Mouse (Mus musculus): ENCODE results near the gene Gm6592. TPM values are rescaled to one million over a fixed set of nuclear protein-coding genes. Genes with fewer than 3 reads are reported as not detected.
"Not testable (repeated sequence)": the region's sequence is repeated elsewhere in the genome, so short reads cannot be mapped to it uniquely, and the experiment has no call there.

The Gm6592 gene
- polyA plus RNA-seq (2016; fragmentation: Nextera tagmentation; extraction: Ambion mirVana): not detected in 2 replicates

GRCm38 (mm10) chrX:8843694-8844093 lies at the start of gene Gm6592:
Gene Gm6592 (plus strand): TSS chrX:8843994.
- Histone ChIP-seq H3K27me3 (replicated peaks; ENCODE audit: low read depth, poor library complexity, severe bottlenecking) (no peaks in the 10 kb centered on the region), H3K4me3 (no peak within 1 kb of the TSS), H3K36me3 (replicated peaks) (no peaks in the 10 kb centered on the region), H3K27ac (replicated peaks) (no peak within 1 kb of the TSS), H3K4me1 (no peaks in the 10 kb centered on the region), H3K9me3 (0 out of 2 replicates have a peak, but pooled peaks cover 9% of the 10 kb centered on the region)
- 70% methylated on average over 1 of the region's 1 CpGs for WGBS
- DNase-seq (ENCODE audit: low spot score): no peak

DNA sequence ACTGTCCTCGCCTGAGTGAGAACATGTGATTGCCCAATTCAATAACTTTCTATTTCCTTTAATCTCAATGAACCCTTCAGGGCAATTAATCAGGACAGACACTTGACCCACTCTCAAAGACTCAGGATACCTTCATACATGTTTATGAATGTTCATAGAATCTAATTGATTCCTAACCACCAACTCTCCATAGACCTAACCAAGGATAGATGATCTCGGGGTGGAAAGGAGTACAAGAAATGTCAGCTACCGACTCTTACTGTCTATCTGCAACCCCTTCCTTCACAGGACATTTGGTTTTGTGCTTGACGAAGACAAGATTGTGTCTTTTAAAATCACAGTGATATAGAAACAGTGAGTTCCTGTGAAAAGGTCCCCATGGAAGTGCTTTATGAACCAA lies 40.4 kb upstream of the Gm6592 start, which contains the start of gene Ssxb5:
TSS of gene Ssxb5 (plus strand) at position 301 of the 400 bp plus-strand sequence.
- not testable (repeated sequence) for H3K36me3 ChIP-seq (replicated peaks); H3K4me3 ChIP-seq; DNase-seq (ENCODE audit: low spot score); H3K27me3 ChIP-seq (replicated peaks; ENCODE audit: low read depth, poor library complexity, severe bottlenecking); H3K27ac ChIP-seq (replicated peaks); H3K4me1 ChIP-seq
- H3K9me3 ChIP-seq: peaks cover 11% of the 10 kb centered on the region
- 83% methylated on average over 4 of the region's 4 CpGs for WGBS

DNA sequence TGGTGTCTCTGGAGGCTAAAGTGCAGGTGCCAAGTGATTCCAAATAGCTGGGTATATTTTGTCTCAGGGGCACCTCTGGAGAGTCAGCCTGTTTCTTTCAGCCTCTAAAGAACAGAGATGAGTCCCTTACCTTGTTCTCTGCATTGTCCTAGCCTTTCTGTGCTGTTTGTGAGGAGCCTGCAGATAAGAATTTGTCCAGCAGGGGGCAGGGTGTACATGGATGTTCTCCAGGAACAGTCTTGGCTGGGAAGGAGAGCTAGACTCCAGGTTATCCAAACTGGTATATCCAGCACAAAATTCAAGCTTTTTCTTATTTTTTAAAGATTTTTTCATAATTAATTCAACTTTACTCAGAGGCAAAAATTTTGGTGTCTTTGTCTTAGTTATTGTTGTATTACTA lies 11.8 kb upstream of the Gm6592 start:
- no peak overlapping the region for H3K27ac ChIP-seq (replicated peaks)
- no peak overlapping the region for H3K4me3 ChIP-seq
- no peaks in the 10 kb centered on the region for H3K4me1 ChIP-seq
- H3K9me3 ChIP-seq: no peaks in the 10 kb centered on the region
- no peaks in the 10 kb centered on the region for H3K36me3 ChIP-seq (replicated peaks)
- H3K27me3 ChIP-seq (replicated peaks; ENCODE audit: low read depth, poor library complexity, severe bottlenecking): no peaks in the 10 kb centered on the region
- DNase-seq (ENCODE audit: low spot score): peak; percentile 27

- no peaks in the 10 kb centered on the region for H3K36me3 ChIP-seq (replicated peaks)
- H3K27me3 ChIP-seq (replicated peaks; ENCODE audit: low read depth, poor library complexity, severe bottlenecking): no peaks in the 10 kb centered on the region
- 90% methylated on average over 10 of the region's 10 CpGs for WGBS
- H3K9me3 ChIP-seq: 0 out of 2 replicates have a peak, but pooled peaks cover 7% of the 10 kb centered on the region
- H3K4me1 ChIP-seq: no peaks in the 10 kb centered on the region
- no peak overlapping the region for H3K27ac ChIP-seq (replicated peaks)
- no peak for DNase-seq (ENCODE audit: low spot score)
- no peak overlapping the region for H3K4me3 ChIP-seq
Observed at GRCm38 (mm10) chrX:8852486-8852885, 8.7 kb downstream of the Gm6592 start.

- not testable (repeated sequence) for H3K36me3 ChIP-seq (replicated peaks); H3K4me3 ChIP-seq; H3K27ac ChIP-seq (replicated peaks); H3K27me3 ChIP-seq (replicated peaks; ENCODE audit: low read depth, poor library complexity, severe bottlenecking); H3K9me3 ChIP-seq; H3K4me1 ChIP-seq
- WGBS: 2% methylated on average over 3 of the region's 3 CpGs
- peak; percentile 68 for DNase-seq (ENCODE audit: low spot score)
Observed at GRCm38 (mm10) chrX:8864331-8864730, 20.5 kb downstream of the Gm6592 start.

- not testable (repeated sequence) for H3K27me3 ChIP-seq (replicated peaks; ENCODE audit: low read depth, poor library complexity, severe bottlenecking); DNase-seq (ENCODE audit: low spot score); H3K27ac ChIP-seq (replicated peaks); H3K4me1 ChIP-seq; H3K4me3 ChIP-seq; H3K36me3 ChIP-seq (replicated peaks)
- WGBS: 89% methylated on average over 4 of the region's 4 CpGs
- peaks cover 12% of the 10 kb centered on the region; the same call in 1 of the 2 replicates for H3K9me3 ChIP-seq
Observed at GRCm38 (mm10) chrX:8873953-8874352, 30.2 kb downstream of the Gm6592 start, which contains the start of gene Gm5751. Gene Gm5751 (plus strand): TSS chrX:8874253.

DNA sequence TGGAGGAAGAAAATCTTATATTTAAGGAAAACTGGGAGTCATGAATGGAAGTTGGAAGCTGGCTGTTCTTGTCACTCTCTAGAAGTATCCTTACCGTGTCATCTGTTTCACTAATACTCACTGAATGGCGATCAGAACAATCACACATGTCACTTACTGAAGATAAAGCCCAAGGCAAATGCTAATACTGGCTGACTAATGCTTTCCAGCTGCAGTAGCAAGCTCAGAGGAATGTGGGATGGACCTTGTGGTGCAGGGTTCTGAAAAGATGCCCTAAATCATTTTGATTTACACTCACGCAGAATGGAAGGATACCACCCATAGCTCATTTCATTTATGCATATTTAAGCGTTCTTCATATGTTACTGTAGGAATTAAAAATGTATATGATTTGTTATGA lies 40.5 kb downstream of the Gm6592 start:
- Histone ChIP-seq H3K4me3 (no peak overlapping the region), H3K36me3 (replicated peaks) (no peaks in the 10 kb centered on the region; the same call in 1 of the 2 replicates)

GRCm38 (mm10) chrX:8891975-8892342 lies 48.2 kb downstream of the Gm6592 start:
- H3K9me3 ChIP-seq: 0 out of 2 replicates have a peak, but pooled peaks cover 14% of the 10 kb centered on the region
- 51% methylated on average over 3 of the region's 9 CpGs for WGBS
- no peaks in the 10 kb centered on the region for H3K27me3 ChIP-seq (replicated peaks; ENCODE audit: low read depth, poor library complexity, severe bottlenecking)
- no peaks in the 10 kb centered on the region; the same call in 1 of the 2 replicates for H3K36me3 ChIP-seq (replicated peaks)
- H3K27ac ChIP-seq (replicated peaks): peak overlapping the region; percentile 85
- H3K4me1 ChIP-seq: no peaks in the 10 kb centered on the region
- no peak for DNase-seq (ENCODE audit: low spot score)
- H3K4me3 ChIP-seq: peak overlapping the region; percentile 65

More for the DNA sequence above, 40.5 kb downstream of the Gm6592 start:
- Histone ChIP-seq H3K27me3 (replicated peaks; ENCODE audit: low read depth, poor library complexity, severe bottlenecking) (no peaks in the 10 kb centered on the region), H3K9me3 (no peaks in the 10 kb centered on the region), H3K4me1 (no peaks in the 10 kb centered on the region), H3K27ac (replicated peaks) (no peak overlapping the region)
- WGBS: 69% methylated on average over 4 of the region's 4 CpGs
- DNase-seq (ENCODE audit: low spot score): no peak

DNA sequence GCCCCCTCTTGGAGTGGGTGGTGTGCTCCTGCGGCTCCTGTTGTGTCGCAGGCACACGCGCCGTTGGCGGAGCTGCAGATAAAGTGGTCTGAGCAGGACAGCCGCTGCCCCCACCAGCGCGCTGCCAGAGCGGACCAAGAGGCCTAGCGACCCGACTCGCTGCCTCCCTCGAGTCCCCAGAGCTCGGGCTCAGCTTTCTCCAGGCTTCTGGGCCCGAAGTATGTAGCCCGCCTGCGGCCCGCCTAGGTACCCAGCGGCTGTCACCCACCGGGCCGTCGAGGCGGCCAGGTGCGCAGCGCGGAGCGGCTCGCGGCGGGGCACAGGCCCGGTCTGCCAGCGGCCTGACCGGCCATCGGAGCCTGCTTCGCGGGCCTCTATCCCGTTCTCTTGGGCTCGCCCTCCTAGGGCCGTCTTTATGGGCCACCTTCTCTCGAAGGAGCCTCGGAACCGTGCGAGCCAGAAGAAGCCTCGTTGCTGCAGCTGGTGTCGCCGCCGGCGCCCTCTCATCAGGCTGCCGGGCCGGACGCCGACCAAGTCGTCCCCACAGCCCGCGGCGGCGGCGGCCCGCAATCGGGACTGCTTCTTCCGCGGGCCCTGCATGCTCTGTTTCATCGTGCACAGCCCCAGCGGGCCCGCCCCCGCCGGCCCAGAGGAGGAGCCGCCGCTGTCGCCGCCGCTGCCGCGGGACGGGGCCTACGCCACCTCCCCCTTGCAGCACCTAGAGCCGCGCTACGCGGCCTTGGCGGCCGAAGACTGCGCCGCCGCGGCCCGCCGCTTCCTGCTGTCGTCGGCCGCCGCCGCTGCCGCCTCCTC lies 48.8 kb downstream of the Gm6592 start, which contains the start of gene B630019K06Rik:
TSS of gene B630019K06Rik (plus strand) at position 40 of the 813 bp plus-strand sequence.
- Histone ChIP-seq H3K27ac (replicated peaks) (peak within 1 kb of the TSS; percentile 85), H3K4me1 (no peaks in the 10 kb centered on the region), H3K9me3 (0 out of 2 replicates have a peak, but pooled peaks cover 14% of the 10 kb centered on the region), H3K36me3 (replicated peaks) (no peaks in the 10 kb centered on the region; the same call in 1 of the 2 replicates), H3K27me3 (replicated peaks; ENCODE audit: low read depth, poor library complexity, severe bottlenecking) (no peaks in the 10 kb centered on the region), H3K4me3 (peak within 1 kb of the TSS; percentile 65)
- WGBS: 18% methylated on average over 89 of the region's 95 CpGs
- peak; percentile 75 for DNase-seq (ENCODE audit: low spot score)

GRCm38 (mm10) chrX:8893182-8893651 lies 49.4 kb downstream of the Gm6592 start:
- Histone ChIP-seq H3K4me3 (peak overlapping the region; percentile 65), H3K27ac (replicated peaks) (peak overlapping the region; percentile 85)
- WGBS: 16% methylated on average over 42 of the region's 42 CpGs

More at GRCm38 (mm10) chrX:8893182-8893651, 49.4 kb downstream of the Gm6592 start:
- H3K9me3 ChIP-seq: 0 out of 2 replicates have a peak, but pooled peaks cover 14% of the 10 kb centered on the region
- no peaks in the 10 kb centered on the region for H3K27me3 ChIP-seq (replicated peaks; ENCODE audit: low read depth, poor library complexity, severe bottlenecking)
- DNase-seq (ENCODE audit: low spot score): peak; percentile 58
- H3K4me1 ChIP-seq: no peaks in the 10 kb centered on the region
- H3K36me3 ChIP-seq (replicated peaks): no peaks in the 10 kb centered on the region
